Mouse (Mus musculus): Measurements from ENCODE around the gene Cdc37. TPM values are rescaled to one million over a fixed set of nuclear protein-coding genes. Genes with fewer than 3 reads are reported as not detected.

Gene Cdc37
- total RNA-seq, 4 experiments from 2014 or later = 162 to 190 (median 174) TPM

GRCm38 (mm10) chr9:21135941-21136381 is 13.8 kb downstream of the Cdc37 start:
- no peak for DNase-seq

- no peak for DNase-seq
These were observed 14.4 kb downstream of the Cdc37 start for GRCm38 (mm10) chr9:21135329-21135890.

GRCm38 (mm10) chr9:21134595-21135328 is 15.0 kb downstream of the Cdc37 start:
- peak; percentile 38 for DNase-seq

- no peak for DNase-seq
These were observed 16.6 kb downstream of the Cdc37 start for GRCm38 (mm10) chr9:21133064-21133707.

GRCm38 (mm10) chr9:21132102-21132775 is 17.5 kb downstream of the Cdc37 start:
- no peak for DNase-seq

GRCm38 (mm10) chr9:21131059-21131956 is 18.5 kb downstream of the Cdc37 start, which contains the start of gene Tyk2:
Tyk2 (minus strand) TSS chr9:21131243.
- DNase-seq = peak; percentile 94

- DNase-seq = no peak
These were observed 23.5 kb downstream of the Cdc37 start for GRCm38 (mm10) chr9:21126259-21126627.

- no peak for DNase-seq
These were observed 24.1 kb downstream of the Cdc37 start for GRCm38 (mm10) chr9:21125502-21126258.

- DNase-seq = no peak
These were observed 24.9 kb downstream of the Cdc37 start for GRCm38 (mm10) chr9:21124837-21125236.

GRCm38 (mm10) chr9:21121483-21121882 is 28.3 kb downstream of the Cdc37 start:
- DNase-seq = no peak

GRCm38 (mm10) chr9:21117073-21117472 is 32.7 kb downstream of the Cdc37 start:
- DNase-seq = no peak

- no peak for DNase-seq
These were observed 34.7 kb downstream of the Cdc37 start for GRCm38 (mm10) chr9:21115105-21115504.

GRCm38 (mm10) chr9:21114190-21114589 is 35.6 kb downstream of the Cdc37 start:
- DNase-seq = no peak

- no peak for DNase-seq
These were observed 36.0 kb downstream of the Cdc37 start for GRCm38 (mm10) chr9:21113751-21114150.

- no peak for DNase-seq
These were observed 42.1 kb downstream of the Cdc37 start for GRCm38 (mm10) chr9:21107607-21108237.

- DNase-seq = no peak
These were observed 43.8 kb downstream of the Cdc37 start for GRCm38 (mm10) chr9:21105760-21106564.

- DNase-seq = no peak
These were observed 45.0 kb downstream of the Cdc37 start for GRCm38 (mm10) chr9:21104814-21105213.

GRCm38 (mm10) chr9:21102076-21102475 is 47.7 kb downstream of the Cdc37 start:
- DNase-seq = no peak

GRCm38 (mm10) chr9:21100447-21101161 is 49.2 kb downstream of the Cdc37 start:
- DNase-seq = no peak

All from adrenal gland, adult 8-10 months (tissue).